Mouse (Mus musculus): ENCODE measurements around the gene Adamts2. TPM values are rescaled to one million over a fixed set of nuclear protein-coding genes. Genes with fewer than 3 reads are reported as not detected.

Gene Adamts2
- not detected for polyA plus RNA-seq (2017; shearing (Covaris generic))

DNA sequence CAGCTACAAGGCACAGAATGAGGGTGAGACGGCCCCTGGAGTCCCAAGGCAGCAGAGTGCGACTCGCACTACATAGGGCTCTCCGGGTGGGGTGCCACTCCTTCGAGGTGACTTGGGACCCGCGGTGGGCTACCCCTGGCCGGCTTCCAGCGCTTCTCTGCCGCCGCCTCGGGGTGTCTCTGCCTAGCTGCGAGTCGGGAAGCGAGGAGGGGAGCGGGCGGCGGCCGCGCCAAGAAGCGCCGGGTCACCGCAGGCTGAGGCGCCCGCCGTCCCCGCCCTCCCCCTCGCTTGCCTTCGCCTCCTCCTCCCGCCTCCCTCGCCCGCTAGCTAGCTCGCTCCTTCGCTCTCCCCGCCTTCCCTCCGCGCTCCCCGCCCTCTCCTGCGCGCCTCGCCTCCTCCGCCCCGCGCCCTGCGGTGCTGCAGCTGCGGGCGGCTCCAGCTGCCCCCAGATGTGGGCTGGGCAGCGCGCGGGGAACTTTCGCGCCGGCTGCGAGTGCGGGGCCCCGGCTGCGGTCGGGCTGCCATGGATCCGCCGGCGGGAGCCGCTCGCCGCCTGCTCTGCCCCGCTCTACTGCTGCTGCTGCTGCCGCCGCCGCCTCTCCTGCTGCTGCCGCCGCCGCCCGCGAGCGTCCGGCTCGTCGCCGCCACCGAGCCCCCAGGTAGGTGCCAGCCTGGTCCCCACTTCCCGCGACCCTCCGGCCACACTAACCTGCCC lies at the start of gene Adamts2:
Gene Adamts2, plus strand, starts transcription at position 444 of the 715 bp plus-strand sequence.
- no peak for ATAC-seq

DNA sequence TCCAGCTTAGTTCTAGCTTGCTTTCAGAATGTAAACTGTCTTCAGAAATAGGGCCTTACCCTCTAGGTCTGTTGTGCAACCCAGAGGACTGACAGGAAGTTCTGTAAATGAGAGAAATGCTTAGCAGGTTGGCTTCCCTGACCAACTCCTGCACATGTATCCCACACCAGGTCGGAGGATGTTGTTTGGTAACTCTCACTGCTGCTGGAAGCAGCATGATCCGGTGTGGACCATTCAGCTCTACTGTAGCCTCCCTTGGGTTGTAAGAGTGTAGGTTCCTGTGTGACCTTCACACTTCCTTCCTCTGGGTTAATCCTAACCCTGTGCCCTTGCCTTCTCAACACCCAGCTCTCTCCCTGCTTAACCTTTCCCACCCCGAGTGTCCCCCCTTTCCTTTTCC lies 44.8 kb upstream of the Adamts2 start:
- no peak for ATAC-seq

GRCm38 (mm10) chr11:50559108-50559507 lies 42.8 kb upstream of the Adamts2 start:
- ATAC-seq = no peak

- no peak for ATAC-seq
These were observed 36.2 kb upstream of the Adamts2 start for GRCm38 (mm10) chr11:50565466-50566211.

DNA sequence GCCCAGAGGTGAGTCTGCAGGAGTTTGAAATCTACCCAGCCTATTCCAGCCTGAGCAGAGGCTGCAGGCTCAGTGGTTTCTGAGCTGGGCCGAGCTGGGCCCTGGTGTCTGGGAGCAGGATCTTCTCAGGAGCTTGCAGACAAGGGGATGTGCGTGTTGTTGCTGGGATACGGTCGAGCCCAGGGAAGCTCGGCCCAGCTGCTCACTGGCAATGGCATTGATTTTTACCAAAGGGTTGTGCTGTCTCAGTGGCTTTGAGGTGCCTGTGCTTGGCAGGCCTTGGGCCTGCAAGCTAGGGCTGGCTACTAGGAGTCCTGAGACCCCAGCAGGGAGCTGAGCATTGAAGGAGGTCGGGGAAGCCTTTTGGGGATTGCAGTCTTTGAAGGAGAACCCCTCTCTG lies 30.4 kb upstream of the Adamts2 start:
- ATAC-seq = no peak

GRCm38 (mm10) chr11:50576521-50576920 lies 25.4 kb upstream of the Adamts2 start:
- ATAC-seq = no peak

DNA sequence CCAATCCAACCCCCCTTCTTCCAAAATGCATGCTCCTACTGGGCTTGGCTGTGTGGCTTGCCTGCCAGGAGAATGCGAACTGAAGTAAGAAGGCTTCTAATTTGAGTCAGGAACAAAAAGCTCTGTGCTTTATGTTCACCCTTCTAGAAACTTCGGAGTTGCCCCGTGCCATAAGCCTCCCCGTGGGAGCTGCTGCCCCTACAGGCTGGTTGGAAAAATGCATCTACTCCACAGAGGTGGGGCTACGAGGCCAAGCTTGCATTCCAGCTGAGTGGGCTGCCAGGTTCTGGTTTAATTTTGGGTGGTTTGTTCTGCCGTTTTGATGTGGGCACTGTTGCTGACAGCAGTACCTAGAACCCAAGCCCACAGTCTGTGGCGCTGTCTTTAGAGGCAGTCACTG lies 14.9 kb upstream of the Adamts2 start:
- no peak for ATAC-seq

DNA sequence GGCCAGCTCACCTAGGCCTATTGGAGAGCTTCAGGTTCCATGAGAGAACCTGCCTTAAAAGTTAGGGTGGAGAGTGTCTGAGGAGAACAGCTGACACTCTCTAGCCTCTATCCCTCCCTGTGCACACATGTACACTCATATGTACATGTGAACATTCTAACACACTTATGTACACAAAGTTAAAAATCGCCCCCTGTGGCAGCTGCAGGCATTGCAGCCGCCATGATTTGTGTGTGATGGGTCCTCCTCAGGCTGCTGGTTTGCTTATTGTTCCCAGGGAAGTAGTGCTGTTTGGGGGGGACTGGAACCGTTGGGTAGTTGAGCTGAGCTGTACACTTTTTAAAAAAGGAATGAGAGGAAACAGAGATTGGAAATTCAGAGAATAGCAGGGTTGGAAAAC lies 14.1 kb upstream of the Adamts2 start:
- no peak for ATAC-seq

DNA sequence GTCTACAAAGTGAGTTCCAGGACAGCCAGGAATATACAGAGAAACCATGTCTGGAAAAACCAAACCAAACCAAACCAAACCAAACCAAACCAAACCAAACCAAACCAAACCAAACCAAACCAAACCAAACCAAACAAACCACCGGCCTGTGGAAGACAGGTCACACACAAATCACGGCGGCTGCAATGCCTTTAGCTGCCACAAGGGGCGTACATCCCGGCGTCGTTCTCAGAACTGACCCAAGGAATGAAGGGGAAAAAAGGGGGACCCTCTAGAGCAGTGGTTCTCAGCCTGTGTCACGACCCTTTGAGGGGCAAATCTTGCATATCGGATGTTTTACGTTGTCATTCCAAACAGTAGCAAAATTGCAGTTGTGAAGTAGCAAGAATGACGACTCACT lies 12.8 kb upstream of the Adamts2 start:
- no peak for ATAC-seq

DNA sequence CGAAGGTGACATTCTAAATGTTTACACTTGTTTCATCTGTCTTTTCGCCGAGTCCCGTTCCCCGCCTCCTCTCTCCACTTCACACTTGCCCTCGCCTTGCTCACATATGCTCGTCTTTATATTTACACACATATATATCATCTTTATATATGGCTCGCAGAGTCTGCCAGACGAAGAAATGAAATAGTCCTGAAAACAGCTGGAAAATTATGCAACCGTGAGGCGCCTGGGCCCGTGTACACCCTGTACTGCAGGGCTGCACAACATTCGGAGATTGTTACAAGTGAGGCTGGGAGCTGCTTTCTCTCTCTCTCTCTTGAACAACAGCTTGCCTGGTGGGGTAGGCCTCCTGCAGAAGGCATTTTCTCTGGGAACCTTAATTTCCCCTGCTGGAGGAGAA lies 10.8 kb upstream of the Adamts2 start:
- no peak for ATAC-seq

DNA sequence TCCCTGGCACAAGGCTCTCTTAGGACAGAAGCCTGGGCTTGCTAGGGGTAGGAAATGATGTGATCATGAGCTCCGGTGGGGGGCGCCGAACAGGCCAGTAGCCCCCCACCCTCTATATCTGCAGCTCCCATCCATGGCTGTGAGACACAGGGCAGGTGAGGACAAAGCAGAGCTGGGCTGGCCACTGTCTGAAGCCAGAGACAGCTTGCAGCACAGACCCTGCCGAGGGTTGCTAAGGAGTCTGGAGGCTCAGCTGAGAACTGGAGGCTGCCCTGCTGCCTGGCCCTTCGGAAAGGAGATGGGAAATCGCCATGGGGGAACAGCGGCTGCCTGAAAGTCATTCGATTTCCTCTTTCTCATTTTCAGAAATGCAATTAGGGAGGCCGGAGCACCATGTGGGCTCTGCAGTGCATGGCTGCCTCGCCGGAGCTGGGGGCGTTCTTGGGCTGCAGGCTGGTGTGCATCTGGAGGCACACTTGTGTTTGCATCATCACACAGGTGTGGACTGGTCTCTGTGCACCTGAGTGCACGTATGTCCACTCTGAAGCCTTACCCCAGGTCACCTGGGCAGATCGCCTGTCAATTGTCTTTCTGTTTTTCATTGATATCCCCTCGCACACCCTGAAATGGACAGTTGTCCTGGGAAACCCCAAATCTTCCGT lies 8.9 kb upstream of the Adamts2 start:
- ATAC-seq = no peak

DNA sequence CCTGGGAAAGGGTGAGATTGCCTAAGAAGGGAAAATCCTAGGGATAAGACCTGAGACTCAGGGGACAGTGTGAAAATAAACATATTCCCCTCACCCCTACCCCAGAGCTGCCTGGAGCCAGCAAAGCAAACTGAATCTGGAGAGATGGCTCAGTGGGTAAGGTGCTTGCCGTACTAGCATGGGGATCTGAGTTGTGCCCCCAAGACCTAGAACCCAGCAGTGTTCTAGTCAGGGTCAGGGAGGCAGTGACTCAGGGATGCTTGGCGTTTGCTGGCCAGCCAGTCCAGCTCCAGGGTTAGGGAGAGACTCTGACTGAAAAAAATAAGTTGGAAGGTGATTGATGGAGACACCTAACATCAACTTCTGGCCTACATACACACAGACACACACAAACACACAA lies 5.3 kb upstream of the Adamts2 start:
- ATAC-seq = no peak

DNA sequence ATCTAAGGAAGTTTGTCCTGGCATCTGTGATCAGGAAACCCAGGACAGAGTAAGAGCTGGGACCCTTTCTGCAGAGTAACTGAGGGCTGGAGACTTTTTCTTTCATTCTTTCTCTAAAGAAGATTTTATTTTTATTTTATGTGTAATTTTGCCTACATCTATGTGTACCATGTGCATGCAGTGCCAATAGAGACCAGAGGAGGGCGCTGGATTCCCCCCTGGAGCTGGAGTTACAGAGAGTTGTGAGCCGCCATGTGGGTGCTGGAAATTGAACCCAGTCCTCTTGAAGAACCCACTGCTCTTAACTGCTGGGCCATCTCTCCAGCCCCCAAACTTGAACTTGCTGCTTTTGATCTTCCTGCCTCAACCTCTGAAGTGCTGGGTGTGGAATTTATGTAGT lies 2.7 kb upstream of the Adamts2 start:
- ATAC-seq = no peak

- ATAC-seq = no peak
These were observed 635 bp downstream of the Adamts2 start for GRCm38 (mm10) chr11:50602356-50603081.

- no peak for ATAC-seq
These were observed 1.4 kb downstream of the Adamts2 start for GRCm38 (mm10) chr11:50603082-50603910.

DNA sequence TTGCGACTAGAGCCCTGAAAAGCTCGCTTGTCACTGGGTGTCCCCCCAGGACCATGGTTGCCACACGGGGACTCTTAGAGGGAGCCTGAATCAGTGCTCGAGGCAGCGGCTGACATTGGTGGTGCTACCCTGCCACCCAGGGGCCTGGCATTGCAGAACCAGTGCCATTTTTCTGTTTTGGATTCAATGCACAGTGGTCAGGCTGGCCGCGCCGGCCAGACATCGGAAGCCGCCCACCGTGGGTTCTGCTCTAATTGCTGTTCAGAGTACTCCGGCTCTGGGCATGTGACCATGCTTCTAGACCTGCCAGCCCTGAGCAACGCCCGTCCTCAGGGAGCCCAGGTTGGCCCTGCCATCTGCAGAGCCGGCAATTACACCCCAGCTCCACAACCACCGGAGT lies 2.5 kb downstream of the Adamts2 start:
- ATAC-seq = no peak

- no peak for ATAC-seq
These were observed 9.3 kb downstream of the Adamts2 start for GRCm38 (mm10) chr11:50611181-50611580.

DNA sequence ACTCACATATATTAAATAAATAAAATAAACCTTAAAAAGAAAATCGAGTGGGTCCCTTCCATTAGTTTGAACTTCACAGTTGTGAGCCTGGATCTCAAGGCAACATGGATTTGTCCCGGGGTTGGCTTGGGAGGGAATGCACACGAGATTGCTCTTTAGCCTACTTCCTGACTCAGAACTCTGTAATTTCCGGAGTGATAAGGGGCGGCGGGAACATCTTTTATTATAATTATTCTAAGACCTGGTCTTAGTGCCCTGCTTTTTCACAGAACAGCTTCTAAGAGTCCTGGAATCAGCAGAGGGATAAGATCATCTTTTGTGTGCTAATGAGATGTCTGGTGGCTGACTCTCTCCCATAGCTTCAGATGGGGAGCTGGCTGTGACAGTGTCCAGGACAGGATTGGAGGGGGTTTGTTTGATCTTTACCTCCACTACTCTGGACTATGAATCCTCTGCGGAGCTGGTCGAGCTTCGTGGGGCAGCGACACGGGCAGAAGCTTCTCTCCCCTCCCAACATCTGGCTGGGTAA lies 15.2 kb downstream of the Adamts2 start:
- no peak for ATAC-seq

GRCm38 (mm10) chr11:50620926-50621325 lies 19.0 kb downstream of the Adamts2 start:
- ATAC-seq = no peak

DNA sequence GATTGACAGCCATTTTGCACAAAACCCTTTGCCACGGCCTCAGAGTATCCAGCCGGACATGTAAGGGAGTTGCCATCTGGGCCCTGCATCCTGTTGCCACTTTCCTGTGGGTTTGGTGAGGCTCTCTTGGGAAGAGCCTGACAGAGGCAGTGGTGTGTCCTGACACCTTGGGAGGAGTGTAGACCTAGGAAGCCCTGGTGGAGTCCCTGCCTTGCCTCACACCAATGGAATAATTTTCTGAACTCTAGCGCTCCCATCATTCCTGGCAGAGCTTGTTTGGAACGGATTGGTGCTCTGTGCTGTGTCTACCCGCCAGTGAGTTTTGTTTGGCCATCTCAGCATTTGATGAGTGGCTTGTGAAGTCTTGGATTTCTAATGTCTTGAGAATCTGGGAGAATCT lies 19.5 kb downstream of the Adamts2 start:
- no peak for ATAC-seq

GRCm38 (mm10) chr11:50622238-50622726 lies 20.4 kb downstream of the Adamts2 start:
- no peak for ATAC-seq

DNA sequence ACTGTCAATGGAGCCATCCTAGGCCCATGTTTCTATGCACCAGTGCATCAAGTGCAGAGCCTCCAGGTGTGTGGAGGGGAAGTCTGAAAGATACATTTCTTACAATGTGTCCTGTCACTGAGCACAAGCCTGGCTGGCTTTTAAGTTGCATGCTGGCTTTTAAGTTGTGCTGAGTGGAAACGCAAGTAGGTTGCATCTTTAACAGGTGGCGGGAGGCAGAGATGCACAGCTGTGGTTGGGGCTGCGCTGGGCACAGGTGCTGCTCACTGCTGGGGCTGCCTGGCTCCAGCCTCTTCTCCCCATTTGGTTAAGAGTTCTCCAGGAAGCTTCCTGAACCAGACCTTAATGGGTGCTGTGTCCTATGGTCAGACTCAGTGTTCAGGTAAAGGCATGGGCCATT lies 21.9 kb downstream of the Adamts2 start:
- no peak for ATAC-seq
